Comparison of ENCODE assay signal across 17 mouse cellular contexts in genomic region chr1:22996665-22997064, GRCm38 (mm10).
"Had no signal": no experiment of that assay in that cellular context is flagged by ENCODE, and none has a peak within 500 bp of the region (broad histone marks: within the 10 kb centered on the region; RNA-seq: fewer than 3 reads in every experiment).

No protein-coding gene starts in this region.

- DNase-seq: lung, adult 2 months; lung, postnatal 14 days; lung, postnatal 36 days; right cerebral cortex, postnatal 14 days; thymus, adult 2 months; thymus, postnatal 25 days; thymus, postnatal 4 days had no signal

- H3K4me3 ChIP-seq: lung, embryonic 15.5 days; megakaryocyte, embryonic 14.5 days; midbrain, embryonic 13.5 days; midbrain, embryonic 15.5 days; neural tube, embryonic 12.5 days; stomach, embryonic 15.5 days had no signal

- H3K9me3 ChIP-seq: lung, embryonic 15.5 days; megakaryocyte, embryonic 14.5 days; midbrain, embryonic 13.5 days; midbrain, embryonic 15.5 days; neural tube, embryonic 12.5 days; stomach, embryonic 15.5 days had no signal

- H3K4me1 ChIP-seq: lung, embryonic 15.5 days; megakaryocyte, embryonic 14.5 days; midbrain, embryonic 13.5 days; midbrain, embryonic 15.5 days; neural tube, embryonic 12.5 days; stomach, embryonic 15.5 days had no signal

- H3K27me3 ChIP-seq: lung, embryonic 15.5 days; megakaryocyte, embryonic 14.5 days; midbrain, embryonic 13.5 days; midbrain, embryonic 15.5 days; neural tube, embryonic 12.5 days; stomach, embryonic 15.5 days had no signal

- H3K36me3 ChIP-seq: lung, embryonic 15.5 days; midbrain, embryonic 13.5 days; midbrain, embryonic 15.5 days; neural tube, embryonic 12.5 days; stomach, embryonic 15.5 days had no signal

- H3K9ac ChIP-seq: lung, embryonic 15.5 days; midbrain, embryonic 13.5 days; midbrain, embryonic 15.5 days; neural tube, embryonic 12.5 days; stomach, embryonic 15.5 days had no signal

- ATAC-seq: lung, postnatal 0 days; midbrain, embryonic 13.5 days; midbrain, embryonic 15.5 days had no signal

- H3K27ac ChIP-seq: lung, embryonic 15.5 days; macrophage; midbrain, embryonic 13.5 days; midbrain, embryonic 15.5 days; neural tube, embryonic 12.5 days; stomach, embryonic 15.5 days; stomach, postnatal 0 days had no signal

- H3K4me2 ChIP-seq: lung, embryonic 15.5 days; midbrain, embryonic 11.5 days; midbrain, embryonic 13.5 days; midbrain, embryonic 15.5 days; neural tube, embryonic 12.5 days; stomach, embryonic 15.5 days had no signal
